Mouse (Mus musculus) heart, postnatal 4 days (tissue): ENCODE measurements at regions not wholly inside any gene's neighbourhood (a gene's known extent, or its start where the extent isn't known, plus 50 kb on each side); places are given as distances from the start of the nearest gene placed in this dataset.

Source experiments
- DNase-seq: peaks from one replicate; pipeline ENCODE4 v3.0.0; 2021

GRCm38 (mm10) chr10:84026798-84027197, 304.1 kb downstream of the 1500009L16Rik start:
- peak; percentile 48 for DNase-seq

- DNase-seq: no peak
Measured at GRCm38 (mm10) chr10:84036131-84036877, 313.6 kb downstream of the 1500009L16Rik start.

GRCm38 (mm10) chr10:84048706-84049105, 326.0 kb downstream of the 1500009L16Rik start:
- DNase-seq: no peak

- DNase-seq: no peak
Measured at GRCm38 (mm10) chr10:84052696-84053095, 330.0 kb downstream of the 1500009L16Rik start.

GRCm38 (mm10) chr10:84054551-84055336, 332.1 kb downstream of the 1500009L16Rik start:
- DNase-seq: no peak

- no peak for DNase-seq
Measured at GRCm38 (mm10) chr10:84055402-84056167, 332.9 kb downstream of the 1500009L16Rik start.

GRCm38 (mm10) chr10:84056323-84057169, 333.9 kb downstream of the 1500009L16Rik start:
- peak; percentile 39 for DNase-seq

- no peak for DNase-seq
Measured at GRCm38 (mm10) chr10:84058301-84058700, 335.6 kb downstream of the 1500009L16Rik start.

- no peak for DNase-seq
Measured at GRCm38 (mm10) chr10:84059646-84060491, 337.2 kb downstream of the 1500009L16Rik start.

GRCm38 (mm10) chr10:84060492-84061218, 338.0 kb downstream of the 1500009L16Rik start:
- peak; percentile 91 for DNase-seq

- DNase-seq: peak; percentile 36
Measured at GRCm38 (mm10) chr10:84067052-84067650, 344.5 kb downstream of the 1500009L16Rik start.

GRCm38 (mm10) chr10:84069806-84070205, 347.1 kb downstream of the 1500009L16Rik start:
- peak; percentile 40 for DNase-seq

- no peak for DNase-seq
Measured at GRCm38 (mm10) chr10:84072866-84073483, 350.3 kb downstream of the 1500009L16Rik start.

GRCm38 (mm10) chr10:84075581-84075980, 352.9 kb downstream of the 1500009L16Rik start:
- DNase-seq: no peak

GRCm38 (mm10) chr10:84080236-84080635, 357.6 kb downstream of the 1500009L16Rik start:
- DNase-seq: no peak

GRCm38 (mm10) chr10:84081673-84082072, 358.7 kb downstream of the Nuak1 start:
- no peak for DNase-seq

GRCm38 (mm10) chr10:84087528-84087927, 352.9 kb downstream of the Nuak1 start:
- no peak for DNase-seq

GRCm38 (mm10) chr10:84087929-84088328, 352.5 kb downstream of the Nuak1 start:
- no peak for DNase-seq
